Mouse (Mus musculus) CH12.LX (cell line): ENCODE results near the gene Rap1gds1. TPM values are rescaled to one million over a fixed set of nuclear protein-coding genes. Genes with fewer than 3 reads are reported as not detected.

Source experiments
- DNase-seq: peaks from one replicate; pipeline ENCODE4 v3.0.0-alpha.2; 2013; ENCODE audit errors: extremely low read depth
- H3K27ac ChIP-seq: 2 replicates; pipeline ENCODE4 v1.5.1; 2012; ENCODE audit warnings: low read depth, mild to moderate bottlenecking, control low read depth, moderate library complexity; ENCODE audit not compliant: insufficient read depth
- H3K27me3 ChIP-seq: replicated peaks from 2 replicates; pipeline ENCODE3; 2012; ENCODE audit warnings: inconsistent platforms
- H3K36me3 ChIP-seq, 2 experiments: replicated peaks in 1 of 2; 2 replicates each; pipeline versions ENCODE3 to v1.6.1; 2012; ENCODE audit warnings: inconsistent platforms in 1 of 2, low read length in 1 of 2, mild to moderate bottlenecking in 1 of 2, mixed read lengths in 1 of 2, moderate library complexity in 1 of 2; ENCODE audit not compliant: control insufficient read depth in 1 of 2, insufficient read depth in 1 of 2
- H3K4me1 ChIP-seq, 2 experiments: 2 replicates each; pipeline ENCODE4 v1.6.1; 2012; ENCODE audit warnings: inconsistent platforms in 1 of 2, moderate library complexity in 1 of 2; ENCODE audit not compliant: insufficient read depth in 2 of 2, control insufficient read depth in 1 of 2
- H3K4me2 ChIP-seq: 2 replicates; pipeline ENCODE4 v1.6.1; 2012; ENCODE audit warnings: low read depth, mild to moderate bottlenecking, control low read depth; ENCODE audit not compliant: poor library complexity, insufficient read depth, severe bottlenecking
- H3K4me3 ChIP-seq, 3 experiments: fragments of 150-350 bp in 1 of 3; sonication (generic) in 1 of 3; replicated peaks in 1 of 3; 2 replicates each; pipeline versions ENCODE3 to v1.5.1; 2011 to 2012; ENCODE audit warnings: low read depth in 2 of 3, low read length in 2 of 3, mild to moderate bottlenecking in 2 of 3, moderate library complexity in 2 of 3, control low read depth in 1 of 3, improper control_type of control experiment in 1 of 3, inconsistent platforms in 1 of 3, mixed read lengths in 1 of 3; ENCODE audit not compliant: poor library complexity in 1 of 3
- H3K79me2 ChIP-seq: replicated peaks from 2 replicates; pipeline ENCODE4 v1.6.1; 2012; ENCODE audit warnings: mild to moderate bottlenecking, moderate library complexity; ENCODE audit not compliant: control insufficient read depth, poor library complexity, insufficient read depth, severe bottlenecking; ENCODE audit errors: extremely low read depth
- H3K9ac ChIP-seq: 2 replicates; pipeline ENCODE4 v1.6.1; 2012; ENCODE audit warnings: low read depth, mild to moderate bottlenecking, control low read depth, moderate library complexity; ENCODE audit not compliant: insufficient read depth
- H3K9me3 ChIP-seq: replicated peaks from 2 replicates; pipeline ENCODE3; 2012; ENCODE audit warnings: low read length, inconsistent platforms, mixed read lengths
- CTCF ChIP-seq, 2 experiments: IDR thresholded peaks in 1 of 2; conservative IDR thresholded peaks in 1 of 2; 2 replicates each; pipeline ENCODE4 v1.5.1; 2011 to 2012; ENCODE audit warnings: low read depth in 2 of 2, low read length in 2 of 2, improper control_type of control experiment in 1 of 2, inconsistent platforms in 1 of 2, mild to moderate bottlenecking in 1 of 2, moderate library complexity in 1 of 2
- E2F4 ChIP-seq: IDR thresholded peaks from 2 replicates; pipeline ENCODE4 v1.6.1; 2011; ENCODE audit warnings: low read depth, low read length, improper control_type of control experiment; ENCODE audit not compliant: insufficient replicate concordance
- ELF1 ChIP-seq: IDR thresholded peaks from 2 replicates; pipeline ENCODE4 v1.6.1; 2014; ENCODE audit warnings: low read depth, mild to moderate bottlenecking, inconsistent platforms, low read length, improper control_type of control experiment
- ETS1 ChIP-seq: conservative IDR thresholded peaks from 2 replicates; pipeline ENCODE4 v1.6.1; 2012; ENCODE audit warnings: low read depth, mild to moderate bottlenecking, inconsistent platforms, low read length, improper control_type of control experiment, moderate library complexity
- HCFC1 ChIP-seq: IDR thresholded peaks from 2 replicates; pipeline ENCODE4 v1.6.1; 2012; ENCODE audit warnings: low read depth, mild to moderate bottlenecking, inconsistent platforms, low read length, improper control_type of control experiment
- IRF4 ChIP-seq: IDR thresholded peaks from 2 replicates; pipeline ENCODE4 v1.6.1; 2014; ENCODE audit warnings: low read depth, mild to moderate bottlenecking, inconsistent platforms, low read length, improper control_type of control experiment
- KAT2A ChIP-seq: IDR thresholded peaks from 2 replicates; pipeline ENCODE4 v1.6.1; 2012; ENCODE audit warnings: low read length, improper control_type of control experiment, inconsistent platforms; ENCODE audit not compliant: insufficient replicate concordance
- MAX ChIP-seq: IDR thresholded peaks from 2 replicates; pipeline ENCODE4 v1.6.1; 2011; ENCODE audit warnings: low read length, improper control_type of control experiment
- MEF2A ChIP-seq: IDR thresholded peaks from 2 replicates; pipeline ENCODE4 v1.6.1; 2014; ENCODE audit warnings: low read depth, mild to moderate bottlenecking, inconsistent platforms, low read length, improper control_type of control experiment, borderline replicate concordance
- MXI1 ChIP-seq: IDR thresholded peaks from 2 replicates; pipeline ENCODE4 v1.6.1; 2011; ENCODE audit warnings: mild to moderate bottlenecking, low read depth, low read length, improper control_type of control experiment
- NELFE ChIP-seq: IDR thresholded peaks from 2 replicates; pipeline ENCODE4 v1.6.1; 2011; ENCODE audit warnings: low read depth, low read length, improper control_type of control experiment
- PAX5 ChIP-seq: IDR thresholded peaks from 2 replicates; pipeline ENCODE4 v1.6.1; 2012; ENCODE audit warnings: low read length, inconsistent platforms, mixed read lengths
- POLR2AphosphoS2 ChIP-seq: IDR thresholded peaks from 2 replicates; pipeline ENCODE4 v1.6.1; 2011; ENCODE audit warnings: low read depth, low read length, improper control_type of control experiment
- RAD21 ChIP-seq: IDR thresholded peaks from 2 replicates; pipeline ENCODE4 v1.6.1; 2011; ENCODE audit warnings: low read depth, mild to moderate bottlenecking, low read length, improper control_type of control experiment, moderate library complexity
- RCOR1 ChIP-seq: conservative IDR thresholded peaks from 2 replicates; pipeline ENCODE4 v1.6.1; 2012; ENCODE audit warnings: low read depth, mild to moderate bottlenecking, inconsistent platforms, low read length, improper control_type of control experiment
- SMC3 ChIP-seq: IDR thresholded peaks from 2 replicates; pipeline ENCODE4 v1.6.1; 2011; ENCODE audit warnings: low read depth, low read length, improper control_type of control experiment
- UBTF ChIP-seq: IDR thresholded peaks from 2 replicates; pipeline ENCODE4 v1.6.1; 2012; ENCODE audit warnings: low read depth, mild to moderate bottlenecking, inconsistent platforms, low read length, improper control_type of control experiment, moderate library complexity
- ZC3H11A ChIP-seq: IDR thresholded peaks from 2 replicates; pipeline ENCODE4 v1.6.1; 2012; ENCODE audit warnings: low read depth, mild to moderate bottlenecking, inconsistent platforms, low read length, improper control_type of control experiment
- ZNF384 ChIP-seq: IDR thresholded peaks from 2 replicates; pipeline ENCODE4 v1.6.1; 2012; ENCODE audit warnings: low read depth, low read length, improper control_type of control experiment, inconsistent platforms
- dilution Hi-C: fragments of 300-500 bp; cut with MboI; formaldehyde crosslinking; loops from 2 replicates; pipeline ENCODE4 v1.14.3; 2020; ENCODE audit warnings: low sequenced_read_pairs; ENCODE audit not compliant: extremely low pct_unique_long_range_greater_than_20kb, extremely low pct_ligation_motif_present
- in situ Hi-C: fragments of 300-500 bp; cut with MboI; formaldehyde crosslinking; loops from 3 replicates; pipeline ENCODE4 v1.14.3; 2019; ENCODE audit warnings: low sequenced_read_pairs, low pct_ligation_motif_present, low pct_unique_long_range_greater_than_20kb, mixed read lengths
- polyA plus RNA-seq: library from polyadenylated mRNA; unstranded; fragments of >175 nt; gene quantifications from 2 replicates; pipeline ENCODE4 v1.2.1, GENCODE M21; 2012; ENCODE audit warnings: low read depth; ENCODE audit not compliant: insufficient read length
- total RNA-seq, 2 experiments: library from RNA; depleted of rRNA; stranded (reverse); fragments of 300-350 nt in 1 of 2; fragments of >200 nt in 1 of 2; gene quantifications; 2 replicates each; pipeline ENCODE4 v1.2.3; 2012 to 2014

Rap1gds1 gene
- total and polyA plus RNA-seq, 3 experiments: 24.4 to 36.7 (median 26.3) TPM

DNA sequence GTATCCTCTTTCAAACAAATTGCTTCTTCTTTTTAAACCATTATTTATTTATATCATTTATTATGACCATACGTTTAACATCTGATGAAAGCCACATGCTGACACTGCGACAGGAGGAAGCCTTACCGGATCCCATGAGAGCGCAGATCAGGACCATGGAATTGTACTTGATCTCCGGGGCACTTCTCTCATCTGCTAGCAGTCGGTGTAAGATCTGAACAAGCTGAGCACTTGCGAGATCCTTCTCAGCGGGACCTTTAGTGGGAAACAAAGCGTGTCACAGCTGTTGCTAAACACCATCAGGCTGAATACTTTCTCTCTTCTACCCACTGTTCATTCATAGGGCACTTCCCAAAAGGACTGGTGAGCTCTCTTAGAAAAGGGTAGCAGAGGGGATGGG, 133.4 kb downstream of the Rap1gds1 start:
- dilution Hi-C loops: no loop called here
- H3K27ac ChIP-seq: no peak overlapping the region
- no peak for TF ChIP-seq ZC3H11A
- TF ChIP-seq ELF1: no peak
- TF ChIP-seq RAD21: no peak
- no peak for TF ChIP-seq MXI1
- TF ChIP-seq E2F4: no peak
- TF ChIP-seq KAT2A: no peak
- TF ChIP-seq NELFE: no peak
- no peak for TF ChIP-seq RCOR1
- TF ChIP-seq PAX5: no peak
- no peak for TF ChIP-seq MEF2A
- no peak for TF ChIP-seq MAX
- no peak for TF ChIP-seq HCFC1
- no peak for TF ChIP-seq POLR2AphosphoS2
- no peak for TF ChIP-seq UBTF
- TF ChIP-seq IRF4: no peak
- no peak for TF ChIP-seq SMC3
- TF ChIP-seq ZNF384: no peak
- TF ChIP-seq ETS1: no peak
- no peak for TF ChIP-seq CTCF (conservative IDR thresholded peaks at IDR 0.05 in 1 of 2, IDR thresholded peaks at IDR 0.05 in 1 of 2; ENCODE audit: low read depth in 2 of 2, low read length in 2 of 2)
- TF ChIP-seq, all 38 proteins: peak for 0
- in situ Hi-C loops: no loop called here
- no peaks in the 10 kb centered on the region for H3K4me1 ChIP-seq
- H3K9ac ChIP-seq: no peak overlapping the region
- H3K9me3 ChIP-seq: no peaks in the 10 kb centered on the region
- H3K4me3 ChIP-seq: no peak overlapping the region
- no peak for DNase-seq
- H3K4me2 ChIP-seq: no peak overlapping the region
- H3K27me3 ChIP-seq: no peaks in the 10 kb centered on the region
- peaks cover 12 to 59% of the 10 kb centered on the region in 2 experiments for H3K36me3 ChIP-seq
- no peaks in the 10 kb centered on the region for H3K79me2 ChIP-seq

- peaks cover 5 to 38% of the 10 kb centered on the region in 2 experiments for H3K36me3 ChIP-seq
- no peak overlapping the region for H3K4me3 ChIP-seq
- H3K9ac ChIP-seq: no peak overlapping the region
- no peaks in the 10 kb centered on the region for H3K9me3 ChIP-seq
- dilution Hi-C loops: no loop called here
- no peaks in the 10 kb centered on the region for H3K27me3 ChIP-seq
- TF ChIP-seq RAD21 (peak; percentile 48), CTCF (conservative IDR thresholded peaks at IDR 0.05 in 1 of 2, IDR thresholded peaks at IDR 0.05 in 1 of 2; ENCODE audit: low read depth in 2 of 2, low read length in 2 of 2) (peak in 1 of 2 experiments; percentile 50; a peak in 2 of 4 replicates), ETS1 (no peak), NELFE (no peak), SMC3 (peak; percentile 43)
- TF ChIP-seq, all 38 proteins: peak for 3
- no peak overlapping the region for H3K27ac ChIP-seq
- DNase-seq: no peak
- H3K4me1 ChIP-seq: no peaks in the 10 kb centered on the region
- H3K79me2 ChIP-seq: no peaks in the 10 kb centered on the region
- no peak overlapping the region for H3K4me2 ChIP-seq
- in situ Hi-C loops: no loop called here
Observed at GRCm38 (mm10) chr3:138937241-138937640, 137.8 kb downstream of the Rap1gds1 start.
